Mouse (Mus musculus): Measurements from ENCODE around the gene Rgs21. TPM values are rescaled to one million over a fixed set of nuclear protein-coding genes. Genes with fewer than 3 reads are reported as not detected.

Rgs21 gene
- total RNA-seq (2012; rRNA removed): not detected in 2 replicates

- in situ Hi-C loops (cut with MboI; ENCODE audit: low sequenced_read_pairs in 2 of 2, unreplicated experiment in 2 of 2): no loop called here
- H3K9ac ChIP-seq (ENCODE audit: insufficient read depth, low read depth, low read length, poor library complexity, severe bottlenecking): no peak within 1 kb of the TSS
- H3K27ac ChIP-seq (ENCODE audit: insufficient read depth, low read depth, low read length, poor library complexity, severe bottlenecking): no peak within 1 kb of the TSS
- H3K4me3 ChIP-seq (ENCODE audit: insufficient read depth in 1 of 2, low read depth in 1 of 2, low read length in 2 of 2, poor library complexity in 1 of 2, severe bottlenecking in 1 of 2): no peak within 1 kb of the TSS
- H3K36me3 ChIP-seq (ENCODE audit: control insufficient read depth, insufficient read depth, low read length, poor library complexity, severe bottlenecking): no peaks in the 10 kb centered on the region
- no peaks in the 10 kb centered on the region for H3K9me3 ChIP-seq (ENCODE audit: control insufficient read depth, insufficient read depth, low read depth, low read length)
- DNase-seq (ENCODE audit: low read depth, low spot score): no peak
- no peak for TF ChIP-seq HCFC1 (IDR thresholded peaks at IDR 0.05; ENCODE audit: borderline replicate concordance, insufficient read depth, low read length)
- TF ChIP-seq CHD2 (IDR thresholded peaks at IDR 0.05; ENCODE audit: low read depth, low read length): no peak
- TF ChIP-seq ZNF384 (IDR thresholded peaks at IDR 0.05; ENCODE audit: low read depth, low read length): no peak
- TF ChIP-seq ZC3H11A (IDR thresholded peaks at IDR 0.05; ENCODE audit: borderline replicate concordance, low read depth, low read length): no peak
- no peak for TF ChIP-seq MAFK (IDR thresholded peaks at IDR 0.05; ENCODE audit: insufficient read depth, low read depth, low read length)
- H3K4me1 ChIP-seq (ENCODE audit: control insufficient read depth in 2 of 2, insufficient read depth in 2 of 2, low read length in 2 of 2, poor library complexity in 1 of 2): no peaks in the 10 kb centered on the region
Measured at GRCm38 (mm10) chr1:144567567-144567966, at the start of gene Rgs21. TSS of gene Rgs21 (minus strand) at chr1:144567667.

- no peak for DNase-seq (ENCODE audit: low read depth, low spot score)
- H3K27ac ChIP-seq (ENCODE audit: insufficient read depth, low read depth, low read length, poor library complexity, severe bottlenecking): no peak overlapping the region
- no peak for TF ChIP-seq ZC3H11A (IDR thresholded peaks at IDR 0.05; ENCODE audit: borderline replicate concordance, low read depth, low read length)
- no peak for TF ChIP-seq CHD2 (IDR thresholded peaks at IDR 0.05; ENCODE audit: low read depth, low read length)
- TF ChIP-seq HCFC1 (IDR thresholded peaks at IDR 0.05; ENCODE audit: borderline replicate concordance, insufficient read depth, low read length): no peak
- no peak for TF ChIP-seq MAFK (IDR thresholded peaks at IDR 0.05; ENCODE audit: insufficient read depth, low read depth, low read length)
- TF ChIP-seq ZNF384 (IDR thresholded peaks at IDR 0.05; ENCODE audit: low read depth, low read length): no peak
- H3K36me3 ChIP-seq (ENCODE audit: control insufficient read depth, insufficient read depth, low read length, poor library complexity, severe bottlenecking): no peaks in the 10 kb centered on the region
- no peak overlapping the region for H3K4me3 ChIP-seq (ENCODE audit: insufficient read depth in 1 of 2, low read depth in 1 of 2, low read length in 2 of 2, poor library complexity in 1 of 2, severe bottlenecking in 1 of 2)
- no peaks in the 10 kb centered on the region for H3K4me1 ChIP-seq (ENCODE audit: control insufficient read depth in 2 of 2, insufficient read depth in 2 of 2, low read length in 2 of 2, poor library complexity in 1 of 2)
- in situ Hi-C loops (cut with MboI; ENCODE audit: low sequenced_read_pairs in 2 of 2, unreplicated experiment in 2 of 2): no loop called here
- no peak overlapping the region for H3K9ac ChIP-seq (ENCODE audit: insufficient read depth, low read depth, low read length, poor library complexity, severe bottlenecking)
- H3K9me3 ChIP-seq (ENCODE audit: control insufficient read depth, insufficient read depth, low read depth, low read length): no peaks in the 10 kb centered on the region
Measured at GRCm38 (mm10) chr1:144604071-144604470, 36.6 kb upstream of the Rgs21 start.

- no peak overlapping the region for H3K4me3 ChIP-seq (ENCODE audit: insufficient read depth in 1 of 2, low read depth in 1 of 2, low read length in 2 of 2, poor library complexity in 1 of 2, severe bottlenecking in 1 of 2)
- H3K4me1 ChIP-seq (ENCODE audit: control insufficient read depth in 2 of 2, insufficient read depth in 2 of 2, low read length in 2 of 2, poor library complexity in 1 of 2): no peaks in the 10 kb centered on the region
- no peaks in the 10 kb centered on the region for H3K36me3 ChIP-seq (ENCODE audit: control insufficient read depth, insufficient read depth, low read length, poor library complexity, severe bottlenecking)
- no peak overlapping the region for H3K27ac ChIP-seq (ENCODE audit: insufficient read depth, low read depth, low read length, poor library complexity, severe bottlenecking)
- H3K9me3 ChIP-seq (ENCODE audit: control insufficient read depth, insufficient read depth, low read depth, low read length): no peaks in the 10 kb centered on the region
- TF ChIP-seq ZNF384 (IDR thresholded peaks at IDR 0.05; ENCODE audit: low read depth, low read length): no peak
- no peak for TF ChIP-seq MAFK (IDR thresholded peaks at IDR 0.05; ENCODE audit: insufficient read depth, low read depth, low read length)
- no peak for TF ChIP-seq CHD2 (IDR thresholded peaks at IDR 0.05; ENCODE audit: low read depth, low read length)
- TF ChIP-seq HCFC1 (IDR thresholded peaks at IDR 0.05; ENCODE audit: borderline replicate concordance, insufficient read depth, low read length): no peak
- no peak for TF ChIP-seq ZC3H11A (IDR thresholded peaks at IDR 0.05; ENCODE audit: borderline replicate concordance, low read depth, low read length)
- no peak for DNase-seq (ENCODE audit: low read depth, low spot score)
- in situ Hi-C loops (cut with MboI; ENCODE audit: low sequenced_read_pairs in 2 of 2, unreplicated experiment in 2 of 2): no loop called here
- H3K9ac ChIP-seq (ENCODE audit: insufficient read depth, low read depth, low read length, poor library complexity, severe bottlenecking): no peak overlapping the region
Measured at GRCm38 (mm10) chr1:144602987-144603386, 35.5 kb upstream of the Rgs21 start.

GRCm38 (mm10) chr1:144579321-144579720, 11.9 kb upstream of the Rgs21 start:
- Histone ChIP-seq H3K36me3 (ENCODE audit: control insufficient read depth, insufficient read depth, low read length, poor library complexity, severe bottlenecking) (no peaks in the 10 kb centered on the region), H3K27ac (ENCODE audit: insufficient read depth, low read depth, low read length, poor library complexity, severe bottlenecking) (no peak overlapping the region), H3K4me1 (ENCODE audit: control insufficient read depth in 2 of 2, insufficient read depth in 2 of 2, low read length in 2 of 2, poor library complexity in 1 of 2) (no peaks in the 10 kb centered on the region), H3K9ac (ENCODE audit: insufficient read depth, low read depth, low read length, poor library complexity, severe bottlenecking) (no peak overlapping the region), H3K4me3 (ENCODE audit: insufficient read depth in 1 of 2, low read depth in 1 of 2, low read length in 2 of 2, poor library complexity in 1 of 2, severe bottlenecking in 1 of 2) (no peak overlapping the region), H3K9me3 (ENCODE audit: control insufficient read depth, insufficient read depth, low read depth, low read length) (no peaks in the 10 kb centered on the region)
- TF ChIP-seq ZC3H11A (IDR thresholded peaks at IDR 0.05; ENCODE audit: borderline replicate concordance, low read depth, low read length) (no peak), HCFC1 (IDR thresholded peaks at IDR 0.05; ENCODE audit: borderline replicate concordance, insufficient read depth, low read length) (no peak), MAFK (IDR thresholded peaks at IDR 0.05; ENCODE audit: insufficient read depth, low read depth, low read length) (no peak)
- in situ Hi-C loops (cut with MboI; ENCODE audit: low sequenced_read_pairs in 2 of 2, unreplicated experiment in 2 of 2): no loop called here
- no peak for DNase-seq (ENCODE audit: low read depth, low spot score)

- Histone ChIP-seq H3K4me1 (ENCODE audit: control insufficient read depth in 2 of 2, insufficient read depth in 2 of 2, low read length in 2 of 2, poor library complexity in 1 of 2) (no peaks in the 10 kb centered on the region), H3K9ac (ENCODE audit: insufficient read depth, low read depth, low read length, poor library complexity, severe bottlenecking) (no peak overlapping the region), H3K36me3 (ENCODE audit: control insufficient read depth, insufficient read depth, low read length, poor library complexity, severe bottlenecking) (no peaks in the 10 kb centered on the region), H3K9me3 (ENCODE audit: control insufficient read depth, insufficient read depth, low read depth, low read length) (no peaks in the 10 kb centered on the region), H3K4me3 (ENCODE audit: insufficient read depth in 1 of 2, low read depth in 1 of 2, low read length in 2 of 2, poor library complexity in 1 of 2, severe bottlenecking in 1 of 2) (no peak overlapping the region), H3K27ac (ENCODE audit: insufficient read depth, low read depth, low read length, poor library complexity, severe bottlenecking) (no peak overlapping the region)
- no peak for TF ChIP-seq HCFC1 (IDR thresholded peaks at IDR 0.05; ENCODE audit: borderline replicate concordance, insufficient read depth, low read length)
- no peak for TF ChIP-seq MAFK (IDR thresholded peaks at IDR 0.05; ENCODE audit: insufficient read depth, low read depth, low read length)
- no peak for TF ChIP-seq ZC3H11A (IDR thresholded peaks at IDR 0.05; ENCODE audit: borderline replicate concordance, low read depth, low read length)
- no peak for TF ChIP-seq CHD2 (IDR thresholded peaks at IDR 0.05; ENCODE audit: low read depth, low read length)
- TF ChIP-seq ZNF384 (IDR thresholded peaks at IDR 0.05; ENCODE audit: low read depth, low read length): no peak
- in situ Hi-C loops (cut with MboI; ENCODE audit: low sequenced_read_pairs in 2 of 2, unreplicated experiment in 2 of 2): no loop called here
- no peak for DNase-seq (ENCODE audit: low read depth, low spot score)
Measured at GRCm38 (mm10) chr1:144572972-144573371, 5.5 kb upstream of the Rgs21 start.
